Mouse (Mus musculus) granulocyte monocyte progenitor cell, adult 5-6 weeks (primary cell): Measurements from ENCODE around the gene Ago4. TPM values are rescaled to one million over a fixed set of nuclear protein-coding genes. Genes with fewer than 3 reads are reported as not detected.
"Not testable (repeated sequence)": the region's sequence is repeated elsewhere in the genome, so short reads cannot be mapped to it uniquely, and the experiment has no call there.

Experiments
- ATAC-seq: replicated peaks from 2 replicates; pipeline ENCODE4 v1.8.0; 2016; ENCODE audit warnings: mild to moderate bottlenecking, moderate TSS enrichment, inconsistent platforms; ENCODE audit not compliant: poor library complexity, severe bottlenecking
- total RNA-seq, 2 experiments: library from RNA; stranded (forward) in 1 of 2; stranded (reverse) in 1 of 2; fragments of 200-712, 200-1000 nt in 1 of 2; fragments of >200 nt in 1 of 2; fragmentation: Nextera tagmentation in 1 of 2; gene quantifications; 2 replicates each; pipeline ENCODE4 v1.2.3; 2014 to 2017

The Ago4 gene
- total RNA-seq (2014; fragmentation: Nextera tagmentation) (2.7 and 4.6 TPM in 2 replicates), total RNA-seq (2017) (4.1 and 4.6 TPM in 2 replicates)

DNA sequence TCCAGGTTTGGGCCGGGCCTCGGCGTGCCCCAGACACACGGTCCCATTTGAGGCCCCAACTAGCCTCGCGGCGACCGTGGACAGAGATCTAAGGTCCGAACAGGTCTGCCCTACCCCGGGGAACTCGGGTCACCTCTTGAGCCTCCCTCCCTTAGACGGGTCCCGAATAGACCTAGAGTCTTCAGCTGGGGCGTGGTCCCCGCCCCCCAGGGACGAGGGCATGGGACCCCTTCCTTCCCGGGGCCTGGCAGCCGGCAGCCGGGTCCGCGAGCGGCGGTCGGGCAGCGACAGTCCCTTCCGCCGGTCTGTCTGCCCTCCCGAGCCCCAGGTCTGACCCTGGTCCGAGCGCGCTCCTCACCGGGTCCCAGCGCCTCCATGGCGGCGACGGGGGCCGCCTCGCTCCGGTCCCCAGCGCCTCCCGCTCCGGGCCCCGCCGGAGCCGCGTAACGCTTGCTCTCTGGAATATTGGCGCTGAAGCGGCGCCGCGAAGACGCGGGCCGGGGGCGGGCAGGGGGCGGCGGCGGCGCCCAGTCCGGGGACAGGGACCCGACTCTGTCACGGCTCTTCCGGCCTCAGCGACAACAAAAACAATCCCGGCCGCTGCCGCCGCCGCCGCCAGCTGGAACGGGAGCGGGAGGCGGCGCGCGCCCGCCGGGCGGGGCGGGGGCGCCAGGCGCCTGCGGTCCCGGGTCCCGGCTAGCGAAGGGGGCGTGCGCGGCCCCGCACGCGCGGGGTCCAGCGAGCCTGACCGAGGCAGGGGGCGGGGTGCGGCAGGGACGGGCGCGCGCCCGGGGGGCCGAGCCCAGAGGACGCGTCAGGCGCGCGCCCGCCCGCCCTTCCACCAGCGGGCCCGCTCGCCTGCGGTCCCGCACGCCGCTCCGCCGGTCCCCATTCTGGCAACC, at the start of gene Ago4:
Ago4 (minus strand) TSS at position 646 of the 902 bp plus-strand sequence.
- ATAC-seq = peak; percentile 52

GRCm38 (mm10) chr4:126579077-126579476, 45.8 kb upstream of the Ago4 start:
- ATAC-seq = no peak

DNA sequence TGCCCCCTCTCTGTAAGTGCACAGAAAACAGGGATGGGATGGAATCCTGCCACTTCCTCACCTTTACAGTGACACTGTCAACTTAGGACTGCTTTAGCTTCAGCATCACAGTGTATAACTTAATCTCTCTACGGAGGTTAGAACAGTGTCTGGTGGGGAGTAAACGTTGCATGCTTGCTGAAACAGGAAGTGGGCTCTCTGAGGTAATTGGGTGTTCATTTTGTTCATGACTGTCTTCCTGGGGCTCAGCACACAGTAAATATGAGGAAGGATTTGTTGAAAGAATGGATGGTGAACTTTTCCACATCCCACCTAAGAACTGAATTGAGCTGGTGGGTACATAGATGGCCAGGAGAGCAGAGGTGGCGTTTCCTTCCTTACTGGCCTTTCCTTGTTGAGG, 44.6 kb upstream of the Ago4 start:
- ATAC-seq = peak; percentile 90

GRCm38 (mm10) chr4:126576281-126576680, 43.0 kb upstream of the Ago4 start:
- ATAC-seq = no peak

- no peak for ATAC-seq
Measured at GRCm38 (mm10) chr4:126569783-126570182, 36.5 kb upstream of the Ago4 start.

GRCm38 (mm10) chr4:126567243-126567642, 34.0 kb upstream of the Ago4 start:
- no peak for ATAC-seq

GRCm38 (mm10) chr4:126563798-126564197, 30.5 kb upstream of the Ago4 start:
- no peak for ATAC-seq

DNA sequence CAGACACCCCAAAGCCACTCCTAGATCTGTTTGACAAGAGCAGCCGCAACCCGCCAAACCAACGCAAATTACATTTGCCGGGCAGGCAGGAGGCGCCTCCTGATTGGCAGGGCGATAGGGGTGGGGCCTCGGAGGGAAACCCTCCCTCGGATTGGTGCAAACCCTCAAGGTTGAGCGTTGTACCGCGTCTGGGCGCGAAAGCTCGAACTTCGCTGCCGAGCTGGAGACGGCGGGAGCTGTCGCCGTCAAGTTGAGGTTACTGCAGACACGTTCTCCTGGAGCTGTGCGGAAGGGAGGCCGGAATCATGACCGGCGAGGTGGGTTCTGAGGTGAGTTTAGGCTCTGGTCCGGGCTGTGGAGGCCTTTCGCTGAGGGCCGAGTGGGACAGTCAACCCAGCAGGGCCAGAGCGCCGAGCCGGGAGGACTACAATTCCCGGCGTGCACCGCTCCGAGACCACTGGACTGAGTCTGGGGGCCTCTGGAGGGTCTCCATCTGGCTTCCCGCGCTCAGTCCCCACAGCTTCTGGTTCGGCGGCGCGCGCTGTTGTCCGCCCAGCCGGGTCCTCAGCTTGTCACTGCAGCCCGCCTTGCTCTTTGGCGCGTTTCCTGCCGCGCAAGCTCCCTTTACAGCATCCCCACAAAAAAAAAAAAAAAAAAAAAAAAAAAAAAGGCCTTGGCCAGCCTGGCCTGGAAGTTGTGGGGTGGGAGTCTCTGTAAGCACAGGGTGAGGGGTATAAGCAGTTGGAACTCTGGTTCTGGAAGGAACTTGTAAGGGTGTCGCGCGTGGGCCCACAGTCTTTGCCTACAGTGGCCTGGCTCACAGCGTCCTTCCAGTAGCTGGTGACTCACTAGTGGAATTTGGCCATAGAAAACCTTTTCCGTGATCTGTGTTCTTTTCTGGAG, 23.8 kb upstream of the Ago4 start, which contains the start of gene Clspn:
Clspn (plus strand) TSS at position 127 of the 903 bp plus-strand sequence.
- ATAC-seq = peak; percentile 93

GRCm38 (mm10) chr4:126554462-126554861, 21.2 kb upstream of the Ago4 start:
- ATAC-seq = 0 out of 2 replicates have a peak, but pooled peaks have one; percentile 21

DNA sequence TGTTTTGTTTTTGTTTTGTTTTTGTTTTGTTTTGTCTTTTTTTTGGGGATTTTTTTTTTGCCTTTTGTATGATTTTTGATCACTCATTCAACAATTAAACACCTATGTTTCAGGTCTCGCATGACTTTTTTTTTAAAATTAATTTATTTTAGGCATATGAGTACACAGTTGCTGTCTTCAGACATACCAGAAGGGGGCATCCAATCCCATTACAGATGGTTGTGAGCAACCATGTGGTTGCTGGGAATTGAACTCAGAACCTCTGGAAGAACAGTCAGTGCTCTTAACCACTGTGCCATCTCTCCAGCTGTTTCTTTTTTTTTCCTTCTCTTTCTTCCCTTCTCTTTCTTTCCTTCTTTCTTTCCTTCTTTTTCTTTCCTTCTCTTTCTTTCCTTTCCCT, 20.4 kb upstream of the Ago4 start:
- ATAC-seq = no peak

DNA sequence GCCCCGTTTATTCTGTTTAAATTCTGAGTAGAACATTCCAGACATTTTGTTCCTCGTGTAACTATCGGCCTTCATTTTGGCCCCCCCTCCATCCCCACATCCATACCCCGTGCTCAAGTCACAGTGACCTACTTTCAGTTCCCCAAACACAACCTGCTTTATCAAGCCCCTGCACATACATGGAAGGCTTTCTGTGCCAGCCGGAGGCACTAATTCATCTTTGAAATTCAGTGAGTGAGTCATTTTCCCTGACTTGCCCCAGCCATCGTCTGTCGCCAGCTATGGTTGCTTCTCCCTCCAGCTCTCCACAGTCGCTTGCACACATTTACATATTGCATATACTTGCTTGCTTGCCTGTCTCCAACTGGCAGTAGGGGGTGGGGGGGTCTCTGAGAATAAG, 19.8 kb upstream of the Ago4 start:
- ATAC-seq = peak; percentile 67

DNA sequence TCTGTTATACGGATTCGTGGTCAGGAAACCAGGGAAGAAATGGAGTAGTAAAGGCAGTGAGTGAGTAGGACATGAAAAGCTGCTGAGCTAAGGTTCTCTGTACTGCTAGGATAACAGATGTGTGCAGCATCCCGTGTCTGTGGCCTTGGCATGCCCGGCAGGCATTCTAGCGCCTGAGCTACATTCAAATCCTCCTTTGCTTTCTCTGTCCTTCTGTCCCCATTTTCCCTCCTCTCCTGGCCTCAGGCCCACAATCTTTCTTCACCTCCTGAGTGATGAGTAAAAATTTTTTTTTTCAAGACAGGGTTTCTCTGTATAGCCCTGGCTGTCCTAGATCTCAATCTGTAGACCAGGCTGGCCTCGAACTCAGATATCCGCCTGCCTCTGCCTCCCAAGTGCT, 18.9 kb upstream of the Ago4 start:
- ATAC-seq = no peak

DNA sequence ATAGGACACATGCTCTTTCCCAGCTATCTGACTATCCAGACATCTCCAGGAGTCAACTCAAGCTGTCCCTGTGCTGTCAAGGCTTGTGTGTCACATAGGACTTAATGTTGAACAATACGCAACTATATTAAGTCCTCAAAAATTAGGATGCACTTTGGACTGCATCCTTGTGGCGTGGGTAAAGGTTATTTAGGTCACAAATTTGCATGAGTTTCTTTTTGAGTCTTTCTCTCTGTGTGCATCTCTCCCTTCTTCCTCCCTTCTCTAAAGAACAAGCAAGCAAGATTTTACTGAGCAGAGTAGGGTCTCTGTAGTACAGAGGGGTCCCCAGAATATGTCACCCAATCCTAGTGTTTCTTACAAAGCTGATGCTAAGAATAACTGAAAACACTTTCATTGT, 12.9 kb upstream of the Ago4 start:
- no peak for ATAC-seq

GRCm38 (mm10) chr4:126545703-126546102, 12.4 kb upstream of the Ago4 start:
- ATAC-seq = no peak

- no peak for ATAC-seq
Measured at GRCm38 (mm10) chr4:126545016-126545415, 11.7 kb upstream of the Ago4 start.

- ATAC-seq = peak; percentile 41; the same call in 1 of the 2 replicates
Measured at GRCm38 (mm10) chr4:126542838-126543237, 9.6 kb upstream of the Ago4 start.

- peak; percentile 76 for ATAC-seq
Measured at GRCm38 (mm10) chr4:126540487-126541071, 7.3 kb upstream of the Ago4 start.

DNA sequence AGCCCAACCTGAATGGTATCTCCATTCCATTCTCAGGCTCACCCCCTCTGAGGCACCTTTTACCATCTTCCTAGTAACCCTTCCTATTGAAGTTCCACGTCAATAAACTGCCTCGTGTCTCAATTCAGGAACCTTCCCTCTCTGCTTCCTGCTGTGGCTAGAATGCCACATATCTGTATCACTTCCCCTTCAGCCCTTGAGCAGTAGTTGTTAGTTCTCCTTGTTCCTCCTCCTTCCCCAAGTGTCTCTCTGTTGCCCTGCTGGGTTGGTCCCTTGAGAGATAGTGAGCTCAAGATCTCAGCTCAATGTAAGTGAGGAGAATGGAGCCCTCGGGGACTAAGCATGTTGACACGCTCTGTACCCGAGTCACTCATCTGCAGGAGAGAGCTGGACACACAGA, 3.6 kb upstream of the Ago4 start:
- ATAC-seq = peak; percentile 85

GRCm38 (mm10) chr4:126535631-126536030, 2.4 kb upstream of the Ago4 start:
- not testable (repeated sequence) for ATAC-seq

DNA sequence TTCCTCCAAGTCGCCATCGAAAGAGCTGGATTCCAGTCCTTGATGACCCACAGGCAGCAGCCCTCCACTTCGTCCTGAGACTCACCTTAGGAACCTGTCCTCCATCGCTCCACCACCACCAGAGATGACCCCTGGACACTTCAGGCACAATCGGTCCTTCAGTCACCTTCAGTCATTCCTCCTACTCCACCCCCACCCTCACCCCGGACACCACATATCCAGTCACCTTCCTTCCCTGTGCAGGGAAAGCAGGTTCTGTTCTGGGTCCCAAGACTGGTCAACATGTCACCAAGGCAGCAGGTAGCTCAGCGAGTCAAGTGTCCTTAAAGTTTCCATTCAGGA, 428 bp upstream of the Ago4 start:
- no peak for ATAC-seq

DNA sequence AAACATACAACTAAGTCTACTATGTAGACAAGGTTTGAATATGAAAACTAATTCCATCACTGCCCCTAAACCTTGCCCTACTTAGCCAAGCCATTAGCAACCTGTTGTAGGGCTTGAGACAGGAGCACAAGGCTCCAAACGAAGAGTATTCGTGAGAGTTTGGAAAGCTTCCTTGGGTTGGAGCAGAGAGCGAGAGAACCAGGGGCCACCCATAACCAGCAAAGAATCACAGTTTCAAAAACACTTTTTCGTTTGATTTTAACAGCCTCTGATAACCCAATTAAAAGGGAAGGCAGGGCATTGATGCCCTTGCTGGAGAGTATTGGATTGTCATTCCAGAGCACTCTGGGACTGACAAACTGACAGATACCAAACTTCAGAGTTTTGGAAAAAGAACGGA, 980 bp downstream of the Ago4 start:
- no peak for ATAC-seq
